Mouse (Mus musculus): Measurements from ENCODE around the gene Iqschfp. TPM values are rescaled to one million over a fixed set of nuclear protein-coding genes. Genes with fewer than 3 reads are reported as not detected.

Iqschfp gene
- not detected in 2 replicates for total RNA-seq (2021)
- long read RNA-seq, partial matches to known transcripts: 4 of 5 reads
- long read RNA-seq, other reads (novel, unspliced or antisense): 1 of 5 reads

GRCm38 (mm10) chr3:67892026-67892705 is at the start of gene Iqschfp, which contains the start of gene Iqcj:
Gene Iqschfp, plus strand, starts transcription at chr3:67892232.
Gene Iqcj, plus strand, starts transcription at chr3:67892220.
- DNase-seq: no peak

- no peak for DNase-seq
Measured at GRCm38 (mm10) chr3:67852397-67852796, 39.6 kb upstream of the Iqschfp start.

- no peak for DNase-seq
Measured at GRCm38 (mm10) chr3:67861524-67861923, 30.5 kb upstream of the Iqschfp start.

- DNase-seq: no peak
Measured at GRCm38 (mm10) chr3:67867420-67868065, 24.5 kb upstream of the Iqschfp start.

GRCm38 (mm10) chr3:67869424-67869823 is 22.6 kb upstream of the Iqschfp start:
- no peak for DNase-seq

- no peak for DNase-seq
Measured at GRCm38 (mm10) chr3:67877253-67877652, 14.8 kb upstream of the Iqschfp start.

- DNase-seq: no peak
Measured at GRCm38 (mm10) chr3:67884335-67884734, 7.7 kb upstream of the Iqschfp start.

GRCm38 (mm10) chr3:67886176-67886575 is 5.9 kb upstream of the Iqschfp start:
- no peak for DNase-seq

- DNase-seq: no peak
Measured at GRCm38 (mm10) chr3:67887251-67887650, 4.8 kb upstream of the Iqschfp start.

GRCm38 (mm10) chr3:67892768-67893167 is 736 bp downstream of the Iqschfp start:
- no peak for DNase-seq

- no peak for DNase-seq
Measured at GRCm38 (mm10) chr3:67902517-67902916, 10.5 kb downstream of the Iqschfp start.

- no peak for DNase-seq
Measured at GRCm38 (mm10) chr3:67908586-67908985, 16.6 kb downstream of the Iqschfp start.

- no peak for DNase-seq
Measured at GRCm38 (mm10) chr3:67918098-67918497, 26.1 kb downstream of the Iqschfp start.

- no peak for DNase-seq
Measured at GRCm38 (mm10) chr3:67918634-67919259, 26.7 kb downstream of the Iqschfp start.

GRCm38 (mm10) chr3:67923095-67923494 is 31.1 kb downstream of the Iqschfp start:
- no peak for DNase-seq

- DNase-seq: no peak
Measured at GRCm38 (mm10) chr3:67925453-67925852, 33.4 kb downstream of the Iqschfp start.

- DNase-seq: no peak
Measured at GRCm38 (mm10) chr3:67930424-67931133, 38.5 kb downstream of the Iqschfp start.

- DNase-seq: no peak
Measured at GRCm38 (mm10) chr3:67931181-67931580, 39.1 kb downstream of the Iqschfp start.

- no peak for DNase-seq
Measured at GRCm38 (mm10) chr3:67931914-67932313, 39.9 kb downstream of the Iqschfp start.

- DNase-seq: no peak
Measured at GRCm38 (mm10) chr3:67935829-67936228, 43.8 kb downstream of the Iqschfp start.

- DNase-seq: no peak
Measured at GRCm38 (mm10) chr3:67947000-67947399, 55.0 kb downstream of the Iqschfp start.

- DNase-seq: no peak
Measured at GRCm38 (mm10) chr3:67952517-67952940, 60.5 kb downstream of the Iqschfp start.

Data from adrenal gland, postnatal 25 days (tissue).